Mouse (Mus musculus) urinary bladder, postnatal 14 days (tissue): Measurements from ENCODE around the gene Abi3bp.

Experiments
- DNase-seq: peaks from one replicate; pipeline ENCODE4 v3.0.0; 2021; ENCODE audit warnings: low spot score

Abi3bp gene

DNA sequence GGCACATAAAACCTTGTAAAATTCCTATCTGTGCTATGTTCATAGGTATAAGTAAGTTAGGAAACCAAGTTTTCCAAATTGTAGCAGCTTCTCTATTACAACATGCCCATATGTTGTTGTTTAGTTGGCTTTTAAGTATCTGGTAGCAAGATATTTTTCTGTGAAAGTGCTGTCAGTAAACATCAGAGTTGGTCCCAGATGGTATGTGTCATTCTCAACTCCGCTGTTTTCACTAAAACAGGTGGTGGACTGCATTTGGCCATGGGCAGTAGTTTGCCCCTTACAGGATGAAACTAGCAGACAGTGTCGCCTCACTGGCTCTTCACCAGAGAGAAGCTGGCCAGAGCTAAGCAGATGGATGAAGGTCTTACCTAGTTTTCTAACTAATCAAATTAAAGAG lies 26.3 kb downstream of the Abi3bp start:
- DNase-seq = no peak

DNA sequence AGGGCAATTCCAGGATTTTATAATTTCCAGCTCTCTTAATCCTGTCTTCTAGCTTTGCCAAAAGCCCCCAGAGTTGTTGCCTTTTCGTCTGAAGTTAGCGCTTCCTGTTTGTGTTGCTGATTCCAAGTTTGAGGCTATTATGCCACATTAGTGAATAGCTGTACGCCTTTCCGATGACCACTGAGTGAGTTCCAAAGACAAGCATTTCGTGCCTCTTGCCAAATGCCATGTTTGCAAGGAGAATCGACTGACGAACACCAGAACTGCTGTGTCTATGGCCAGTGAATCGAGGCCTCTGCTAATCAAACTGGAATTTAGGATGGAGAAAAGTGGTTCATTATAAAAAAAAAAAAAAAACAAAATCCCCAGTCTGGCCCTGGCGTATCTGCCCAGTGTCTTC lies 40.3 kb downstream of the Abi3bp start:
- no peak for DNase-seq

DNA sequence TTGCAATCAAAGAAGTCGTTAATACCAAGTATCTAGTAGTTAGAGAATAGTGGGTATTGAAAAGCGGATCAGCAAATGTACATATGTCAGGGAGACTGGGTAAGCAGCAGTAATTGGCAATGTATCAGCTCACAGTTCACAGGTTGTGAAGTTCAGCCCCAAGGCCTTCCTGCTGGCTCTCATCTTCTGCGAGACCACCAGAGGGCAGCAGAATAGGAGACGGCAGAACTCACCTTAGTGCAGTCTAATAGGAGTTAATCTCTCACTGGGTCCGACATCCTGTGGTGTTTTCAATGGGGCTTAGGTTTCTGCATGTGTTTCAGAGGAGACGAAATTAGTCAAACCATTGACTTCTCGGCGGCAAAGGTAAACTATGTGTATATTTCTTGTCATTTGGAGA lies 46.7 kb downstream of the Abi3bp start:
- DNase-seq = peak; percentile 5

DNA sequence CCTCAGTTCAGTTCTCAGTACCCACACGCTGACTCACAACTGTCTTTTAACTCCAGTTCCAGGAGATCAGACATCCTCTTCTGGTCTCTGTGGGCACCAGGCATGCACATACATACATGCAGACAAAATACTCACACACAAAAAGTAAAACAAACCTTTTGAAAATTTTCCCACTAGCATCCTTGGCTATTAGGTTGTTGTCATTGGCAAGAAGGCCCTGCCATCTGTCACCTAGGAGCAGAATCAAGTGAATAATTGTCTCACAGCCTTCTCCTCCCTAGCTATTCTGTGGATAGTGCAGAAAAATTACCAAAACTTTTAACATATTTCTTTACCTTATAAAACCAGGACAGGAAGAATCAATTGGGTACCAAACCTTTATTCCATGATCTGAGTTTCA lies 48.8 kb downstream of the Abi3bp start:
- DNase-seq = no peak

DNA sequence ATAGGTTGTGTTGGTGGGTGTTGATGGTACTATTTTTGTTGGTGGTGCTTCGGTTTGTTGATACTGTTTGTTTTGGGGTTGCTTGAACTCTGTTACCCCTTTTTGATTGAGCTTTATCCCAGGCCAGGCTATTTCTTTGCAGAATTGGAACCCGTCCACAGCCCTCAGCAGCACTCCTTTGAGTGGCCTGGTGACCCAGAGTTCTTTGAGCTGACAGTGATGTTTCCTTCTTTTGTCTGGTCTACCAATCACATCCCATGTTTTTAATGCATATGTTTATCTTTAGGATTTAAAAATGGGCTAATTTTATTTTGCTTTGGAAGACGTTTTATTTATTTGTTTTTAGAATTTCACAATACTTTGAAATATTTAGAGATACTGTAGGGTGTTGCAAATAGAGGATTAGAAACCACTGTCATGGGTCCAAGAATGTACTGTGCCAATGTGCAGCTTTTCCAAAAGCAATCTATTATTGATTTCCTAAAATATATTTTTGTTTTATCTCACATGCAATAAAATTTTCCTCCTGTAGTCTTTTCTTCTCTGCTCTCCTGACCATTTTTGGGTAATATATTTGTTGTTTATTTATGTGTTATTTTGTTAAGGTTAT lies 50.5 kb downstream of the Abi3bp start:
- DNase-seq = no peak

DNA sequence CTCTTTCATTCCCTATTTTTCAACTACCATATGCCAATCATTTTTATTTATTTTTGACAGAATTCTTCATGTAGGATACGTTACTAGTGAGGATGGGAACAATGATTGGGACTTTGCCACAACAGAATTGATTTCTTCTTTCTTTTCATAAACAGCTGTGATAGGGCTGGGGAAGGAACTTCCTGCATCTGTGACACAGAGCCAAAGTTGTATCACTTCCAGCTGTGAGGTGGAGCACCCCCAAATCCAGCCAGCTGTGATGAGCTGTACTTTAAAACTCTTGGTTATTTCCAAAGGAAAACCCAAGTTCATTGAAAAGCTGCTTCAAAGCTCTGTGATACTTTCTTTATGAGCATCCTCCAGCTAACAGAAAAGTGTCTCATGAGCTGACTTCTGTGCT lies 101.9 kb downstream of the Abi3bp start:
- DNase-seq = peak; percentile 30

DNA sequence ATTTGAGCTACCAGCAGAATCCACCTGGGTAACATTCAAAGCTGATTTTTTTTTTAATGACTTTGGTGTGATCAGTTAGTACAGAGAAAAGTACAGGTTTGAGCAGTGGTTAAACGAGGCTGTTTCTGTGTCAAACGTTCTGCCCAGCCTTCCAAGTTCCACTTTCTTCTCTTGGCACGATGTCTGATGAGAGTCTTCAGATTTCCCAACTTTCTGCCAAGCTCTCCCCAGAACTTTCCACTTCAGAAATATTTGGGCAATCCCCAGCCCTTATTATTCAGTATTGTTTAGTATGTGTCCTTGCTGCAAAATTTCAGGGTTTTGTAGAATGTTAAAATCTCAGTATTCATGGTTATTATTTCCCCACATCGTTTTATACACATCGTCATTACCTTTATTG lies 115.9 kb downstream of the Abi3bp start:
- no peak for DNase-seq

DNA sequence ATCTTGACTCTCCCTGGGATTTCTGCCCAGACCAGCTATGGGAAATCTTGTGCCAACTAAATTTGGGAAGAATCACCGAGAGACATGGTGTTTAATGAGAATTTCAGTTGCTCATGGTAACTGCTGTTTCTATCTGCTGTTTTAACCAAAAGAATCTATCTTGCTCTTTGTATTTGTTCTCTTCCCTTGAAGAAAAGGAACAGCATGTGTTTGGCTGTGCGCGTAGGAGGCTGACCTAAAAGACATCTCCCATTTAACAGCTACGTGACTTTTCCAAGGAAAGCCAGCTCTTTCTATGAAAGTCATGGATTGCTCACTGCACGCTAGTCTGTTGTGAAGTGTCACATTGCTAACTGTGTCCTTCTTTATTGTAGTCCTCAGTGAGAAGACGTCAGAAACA lies 117.2 kb downstream of the Abi3bp start:
- no peak for DNase-seq

DNA sequence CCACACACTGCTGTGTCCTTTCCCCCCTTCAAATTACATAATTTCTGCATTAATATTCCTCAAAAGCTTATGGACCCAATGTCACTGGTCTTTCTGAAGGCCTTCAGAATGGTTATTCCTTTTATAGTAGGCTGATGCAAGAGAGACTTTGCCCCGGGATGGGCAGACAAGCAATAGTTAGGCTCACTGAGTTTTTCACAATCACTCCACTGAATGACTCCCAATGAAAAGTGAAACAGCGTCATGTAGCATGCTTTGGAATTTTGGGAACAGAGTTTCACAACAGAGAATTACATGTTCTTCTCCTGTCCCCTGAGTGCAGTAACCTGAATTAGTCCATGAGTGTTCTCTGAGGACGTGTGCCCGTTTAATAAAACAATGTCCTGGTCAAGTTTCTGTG lies 120.7 kb downstream of the Abi3bp start:
- no peak for DNase-seq

DNA sequence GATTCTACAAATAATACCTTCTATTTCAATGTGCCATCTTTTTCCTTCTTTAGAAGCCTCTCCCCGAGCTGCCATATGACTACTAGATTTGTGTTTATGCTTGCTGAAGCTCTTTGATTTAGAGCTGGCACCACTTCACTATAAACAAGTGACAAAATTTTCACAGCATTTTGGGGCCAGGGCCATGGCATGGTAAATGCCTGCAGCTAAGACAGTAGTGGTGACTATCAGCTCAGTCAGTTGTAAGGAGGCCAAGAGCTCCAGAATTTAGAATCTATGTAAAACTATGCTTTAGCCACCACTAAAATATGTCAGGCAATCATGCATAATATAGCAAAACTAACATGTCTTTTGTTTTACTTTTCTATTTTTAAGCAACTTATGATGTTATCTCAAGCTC lies 124.7 kb downstream of the Abi3bp start:
- no peak for DNase-seq

DNA sequence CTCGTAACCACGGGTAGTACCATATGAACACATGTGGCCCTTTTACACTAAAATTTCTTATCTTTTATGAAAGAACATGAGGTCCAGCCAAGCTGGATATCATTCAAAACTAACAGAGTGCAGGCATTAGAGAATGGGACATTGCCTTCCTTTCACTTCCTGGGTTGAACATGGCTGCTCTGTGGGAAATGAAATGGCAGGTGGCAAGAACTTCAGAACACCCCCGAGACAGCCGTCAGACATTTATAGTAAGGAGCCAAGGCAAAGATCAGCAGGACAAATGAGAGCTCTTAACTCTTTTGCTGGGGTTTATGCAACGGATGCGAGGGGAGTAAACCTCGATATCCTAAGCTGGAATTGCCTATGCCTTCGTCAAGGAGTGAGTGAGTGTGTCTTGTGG lies 132.9 kb downstream of the Abi3bp start:
- DNase-seq = no peak

DNA sequence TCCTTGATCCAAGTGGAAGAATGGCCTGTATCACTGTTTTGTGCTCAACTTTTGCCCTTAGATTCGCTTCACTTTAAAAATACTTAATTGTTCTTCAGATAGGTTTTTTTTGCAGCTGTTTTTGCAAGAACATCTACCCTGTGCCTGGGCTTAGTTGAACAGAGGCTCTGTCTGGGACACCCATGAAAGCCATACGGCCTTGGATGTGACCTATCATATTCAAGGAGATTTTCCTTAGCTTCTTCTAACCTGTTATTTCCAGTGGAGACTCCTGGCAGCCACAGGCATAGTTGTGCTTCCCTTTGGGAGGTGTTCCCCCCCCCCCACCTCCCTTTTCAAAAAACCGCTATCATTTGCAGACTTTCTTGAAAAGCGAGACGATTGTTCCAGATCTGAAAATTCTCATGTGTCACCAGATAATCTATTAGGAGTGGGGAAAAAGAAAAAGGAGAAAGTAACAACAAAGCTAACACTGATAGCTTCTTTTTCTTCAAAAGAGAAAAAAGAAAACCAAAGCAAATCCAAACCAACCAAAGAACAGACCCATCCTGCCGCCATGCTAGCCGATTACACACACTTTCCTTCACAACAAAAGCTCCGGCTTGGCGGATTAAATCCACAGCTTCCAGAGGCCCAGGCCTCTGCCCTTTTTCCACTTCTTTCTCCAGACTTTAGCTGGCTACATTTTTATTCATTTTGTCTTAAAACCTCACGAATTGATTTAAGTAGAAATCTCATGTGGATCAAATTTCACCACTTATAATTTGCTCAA lies 133.6 kb downstream of the Abi3bp start:
- DNase-seq = no peak

DNA sequence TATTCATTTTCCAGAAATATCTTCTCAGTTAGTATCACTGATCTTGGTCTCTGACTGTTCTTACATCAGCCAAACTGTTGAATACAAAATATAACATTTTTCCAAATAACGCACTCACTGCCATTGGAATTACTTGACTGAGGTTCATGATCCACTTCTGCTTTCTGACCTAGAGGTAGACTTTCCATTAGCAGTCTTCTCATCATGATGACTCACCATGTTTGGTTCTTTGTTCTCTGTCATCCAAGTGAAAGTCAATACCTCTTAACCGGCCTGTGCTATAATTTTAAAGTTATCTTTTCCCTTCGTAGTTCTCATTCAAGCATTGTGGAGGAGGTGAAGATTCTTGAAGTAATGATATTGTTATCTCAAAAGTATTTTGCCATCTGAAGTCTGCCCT lies 160.9 kb downstream of the Abi3bp start:
- no peak for DNase-seq

DNA sequence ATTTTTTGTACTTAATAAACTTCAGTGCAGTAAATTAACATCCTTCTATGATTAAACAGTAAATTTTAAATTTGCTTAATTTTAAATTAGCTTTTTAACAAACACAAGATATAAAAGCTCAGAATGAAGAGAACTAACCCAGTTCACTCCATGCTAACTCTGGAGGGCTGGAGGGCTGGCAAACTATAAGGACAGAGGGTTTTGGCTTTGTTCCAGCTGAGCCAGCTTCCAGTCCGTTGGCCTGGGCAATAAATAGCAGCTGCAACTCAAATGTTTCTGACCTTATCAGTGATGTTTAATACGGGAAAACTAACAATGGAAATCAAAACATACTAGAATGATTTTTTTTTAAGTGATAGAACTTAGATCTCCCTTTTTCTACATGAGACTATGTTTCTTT lies 167.6 kb downstream of the Abi3bp start:
- DNase-seq = no peak

DNA sequence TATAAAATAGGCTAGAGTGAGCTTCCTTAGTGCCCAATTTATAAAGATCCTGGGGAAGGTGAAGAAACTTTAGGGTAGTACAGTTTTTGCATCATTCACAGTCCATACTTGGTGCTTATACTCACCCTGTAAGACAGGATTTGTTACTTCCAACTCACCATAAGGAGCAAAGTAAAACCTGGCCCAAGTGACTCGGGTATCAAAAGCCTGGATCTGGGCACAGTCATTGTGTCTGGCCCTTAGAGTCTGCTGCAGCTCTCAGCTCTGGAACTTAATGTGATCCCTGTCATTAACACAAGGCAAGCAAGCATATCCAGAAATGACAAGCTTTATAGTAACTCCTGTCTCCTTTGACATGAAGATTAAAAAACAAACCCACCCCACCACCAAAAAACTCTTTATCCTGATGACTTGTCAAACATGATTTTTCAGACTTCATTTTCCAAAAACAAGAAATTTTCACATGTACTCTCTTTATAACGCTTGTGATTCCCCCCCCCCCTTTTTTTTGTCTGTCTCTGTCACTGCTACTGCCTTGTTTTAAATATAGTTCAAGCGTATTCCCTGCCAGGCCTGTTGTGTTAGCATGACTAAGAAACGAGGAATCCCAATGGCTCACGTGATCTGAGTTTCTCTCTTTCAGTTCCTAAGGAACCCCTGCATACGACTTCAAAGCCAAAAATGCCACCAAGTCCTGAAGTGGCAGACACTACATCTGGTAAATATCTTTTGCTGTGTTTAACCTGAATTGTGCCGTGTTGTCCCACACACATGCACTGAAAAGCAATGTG lies 168.9 kb downstream of the Abi3bp start:
- no peak for DNase-seq

DNA sequence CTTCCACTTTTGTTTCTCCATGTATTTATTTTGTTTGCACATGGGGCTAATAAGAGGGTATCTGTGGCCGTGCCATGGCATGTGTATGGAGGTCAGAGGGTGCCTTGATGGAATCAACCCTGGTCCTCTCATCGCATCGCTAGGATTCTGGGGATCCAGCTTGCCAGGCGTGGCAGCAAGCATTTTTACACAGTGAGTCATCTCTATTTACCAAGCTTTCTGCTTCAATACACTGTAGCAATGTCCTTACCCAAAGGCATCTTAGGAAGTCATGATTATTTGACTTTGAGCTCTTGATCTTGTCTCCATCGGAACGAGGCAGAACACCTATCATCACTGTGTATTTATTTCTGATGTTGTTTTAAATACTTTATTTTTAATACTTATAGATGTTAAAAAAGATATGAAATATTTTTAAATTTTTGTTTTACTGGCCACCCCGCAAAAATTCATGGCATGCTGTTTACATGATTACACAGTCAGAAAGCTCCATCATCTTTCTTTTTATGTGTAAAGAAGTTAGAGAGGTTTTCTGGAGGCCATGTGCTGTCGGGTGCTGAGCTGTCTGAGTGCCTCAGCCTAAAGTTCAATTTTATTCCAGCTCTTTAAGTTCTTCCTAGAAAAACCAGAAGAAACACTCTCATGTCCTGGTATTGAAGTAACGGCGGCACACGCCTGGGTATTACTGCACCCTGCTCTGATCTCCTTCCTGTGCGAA lies 177.7 kb downstream of the Abi3bp start:
- DNase-seq = peak; percentile 9

DNA sequence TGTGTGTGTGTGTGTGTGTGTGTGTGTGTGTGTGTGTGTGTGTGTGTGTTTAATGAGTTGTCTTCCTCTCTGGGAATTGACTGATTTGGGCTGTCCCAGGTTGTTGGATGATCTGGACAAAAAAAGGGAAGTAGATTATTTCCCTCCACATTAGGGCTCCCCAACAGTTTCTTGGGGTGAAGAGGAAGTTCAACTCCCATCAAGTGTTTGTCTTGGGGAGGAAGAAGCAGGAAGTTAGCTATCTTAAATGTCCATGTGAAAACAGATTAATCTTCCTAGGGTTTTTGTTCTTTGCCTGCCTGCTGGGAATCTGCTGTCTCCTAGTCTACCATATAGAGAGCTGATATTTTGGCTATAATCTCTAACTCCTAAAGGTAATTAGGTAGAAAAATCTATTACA lies 181.2 kb downstream of the Abi3bp start:
- DNase-seq = no peak

DNA sequence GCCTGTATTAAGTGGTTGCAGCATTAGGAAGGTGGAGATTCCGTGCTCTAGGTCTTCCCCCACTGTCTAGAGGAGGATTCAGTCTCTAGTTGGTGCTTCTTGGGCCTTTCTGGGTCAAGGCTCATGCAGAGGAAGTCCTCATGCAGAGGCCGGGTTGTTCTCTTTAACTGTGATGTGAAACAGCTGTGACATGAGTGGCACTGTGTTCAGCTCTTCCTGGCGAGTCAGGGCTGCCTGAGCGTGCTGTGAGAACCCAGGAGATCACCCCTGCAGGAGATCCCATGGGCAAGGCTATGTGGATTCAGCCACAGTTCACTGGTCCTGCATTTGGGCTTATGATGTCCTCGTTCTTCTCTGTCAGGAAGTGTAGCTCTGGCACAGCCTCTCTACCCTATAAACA lies 191.8 kb downstream of the Abi3bp start:
- no peak for DNase-seq

DNA sequence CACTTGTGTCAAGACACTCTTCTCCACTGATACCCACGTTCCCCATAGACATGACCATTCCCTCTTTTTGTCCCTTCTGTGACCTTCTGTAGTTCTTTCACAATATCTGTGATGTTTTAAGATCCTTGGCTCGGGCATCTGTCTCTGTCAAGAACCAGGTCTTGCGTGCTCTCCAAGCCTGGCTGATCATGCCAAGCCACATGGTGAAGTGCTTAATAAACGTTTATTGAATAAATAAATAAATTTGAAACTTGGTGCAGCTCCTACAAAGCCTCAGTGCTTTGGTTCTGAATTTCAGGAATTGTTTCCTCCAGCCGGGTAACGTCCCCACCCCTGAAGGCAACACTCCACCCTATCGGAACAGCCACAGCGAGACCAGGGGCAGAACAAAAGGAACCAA lies 193.3 kb downstream of the Abi3bp start:
- peak; percentile 33 for DNase-seq

DNA sequence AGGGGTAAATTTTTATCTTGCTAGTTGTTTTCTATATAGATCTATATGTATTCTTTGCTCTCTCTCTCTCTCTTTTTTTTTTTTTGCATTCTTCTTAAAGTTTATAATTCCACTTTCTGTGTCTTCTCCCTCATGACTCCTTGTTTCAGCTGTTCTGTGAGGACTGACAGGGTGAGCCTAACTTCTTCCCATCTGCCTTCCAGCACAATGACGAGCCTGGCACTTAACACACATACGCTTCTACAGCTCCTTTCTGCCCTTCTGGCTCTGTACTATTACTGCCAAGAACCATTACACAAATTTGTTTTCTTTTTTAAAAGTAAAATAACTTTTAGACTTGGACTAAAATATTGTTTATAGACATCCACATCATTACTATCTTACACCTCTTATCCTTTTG lies 195.7 kb downstream of the Abi3bp start:
- DNase-seq = no peak

DNA sequence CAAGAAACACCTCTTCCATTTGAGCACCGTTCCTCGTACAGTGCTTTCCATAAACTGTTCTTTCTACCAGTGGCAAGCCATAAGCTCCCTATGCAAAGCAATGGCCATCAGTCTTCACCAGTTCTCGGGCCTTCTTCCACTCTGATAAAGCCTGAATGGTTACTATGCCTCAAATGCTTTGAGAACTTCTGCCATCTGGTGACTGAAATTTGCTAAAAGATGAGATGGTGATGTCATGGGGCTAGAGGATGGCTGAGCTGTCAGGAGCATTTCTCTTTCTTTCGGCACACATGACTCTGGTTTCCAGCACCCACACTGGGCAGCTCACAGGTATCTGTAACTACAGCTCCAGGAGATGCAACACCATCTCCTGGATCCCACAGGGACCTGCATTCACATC lies 199.5 kb downstream of the Abi3bp start:
- no peak for DNase-seq

DNA sequence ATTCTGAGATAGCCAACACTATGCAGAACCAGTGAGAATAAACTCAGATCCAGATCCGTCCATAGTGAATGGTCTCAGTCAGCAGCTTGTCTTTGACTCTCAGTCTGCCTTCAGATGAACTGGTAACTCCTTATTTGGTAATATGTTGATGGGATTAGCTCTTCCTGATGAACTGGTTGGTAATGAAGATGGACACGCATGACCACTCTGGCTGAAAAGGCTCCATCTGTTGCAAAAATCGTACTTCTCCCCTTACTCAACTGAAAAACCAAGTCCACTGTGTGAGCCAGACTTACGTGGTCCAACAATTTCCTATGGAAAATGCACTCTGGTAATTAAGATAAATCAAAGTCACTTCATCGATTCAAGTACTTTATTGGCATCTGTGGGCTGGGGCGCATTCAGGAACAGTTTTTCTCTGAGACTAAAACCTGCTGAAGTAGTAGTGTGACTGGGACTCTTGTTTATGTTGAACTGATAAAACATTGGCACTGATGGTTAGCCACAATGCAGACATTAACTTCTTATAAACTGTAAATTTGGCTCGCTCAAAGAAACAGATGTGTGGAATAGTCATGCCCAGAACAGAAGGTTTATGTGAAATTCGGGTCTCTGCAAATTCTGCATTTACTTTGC lies 203.4 kb downstream of the Abi3bp start:
- no peak for DNase-seq
